Comparison of ENCODE assay signal across 18 mouse cellular contexts in genomic region chr1:162353831-162354230, GRCm38 (mm10).
"Had no signal": no experiment of that assay in that cellular context is flagged by ENCODE, and none has a peak within 500 bp of the region (broad histone marks: within the 10 kb centered on the region; RNA-seq: fewer than 3 reads in every experiment).

No protein-coding gene starts in this region.

- H3K27me3 ChIP-seq: midbrain, embryonic 13.5 days; neural tube, embryonic 13.5 days; neural tube, embryonic 15.5 days had no signal

- H3K4me1 ChIP-seq: midbrain, embryonic 13.5 days; neural tube, embryonic 13.5 days had no signal

- H3K9ac ChIP-seq: liver, embryonic 14.5 days; lung, embryonic 14.5 days; midbrain, embryonic 13.5 days; neural tube, embryonic 13.5 days; neural tube, embryonic 15.5 days had no signal

- H3K27ac ChIP-seq: liver, embryonic 14.5 days; midbrain, embryonic 10.5 days; midbrain, embryonic 13.5 days; neural tube, embryonic 13.5 days; neural tube, embryonic 15.5 days had no signal

- H3K4me3 ChIP-seq: midbrain, embryonic 10.5 days; midbrain, embryonic 13.5 days; myocyte; neural tube, embryonic 13.5 days; neural tube, embryonic 15.5 days had no signal

- H3K9me3 ChIP-seq: midbrain, embryonic 10.5 days; midbrain, embryonic 13.5 days; neural tube, embryonic 13.5 days; neural tube, embryonic 15.5 days had no signal

- ATAC-seq: midbrain, embryonic 13.5 days; midbrain, embryonic 16.5 days had no signal

- DNase-seq: lung, adult 18-20 months; lung, embryonic 14.5 days; lung, postnatal 10 days; lung, postnatal 4 days; right cerebral cortex, adult 18-20 months; right cerebral cortex, postnatal 25 days; right cerebral cortex, postnatal 4 days; spleen, adult 18-20 months; thymus, adult 18-20 months; thymus, postnatal 14 days; thymus, postnatal 36 days had no signal

- H3K36me3 ChIP-seq: midbrain, embryonic 10.5 days; midbrain, embryonic 13.5 days; neural tube, embryonic 13.5 days; neural tube, embryonic 15.5 days had no signal

- H3K4me2 ChIP-seq: lung, embryonic 14.5 days; midbrain, embryonic 13.5 days; neural tube, embryonic 13.5 days; neural tube, embryonic 15.5 days had no signal
